Mouse (Mus musculus): ENCODE results near the gene Topors.

DNA sequence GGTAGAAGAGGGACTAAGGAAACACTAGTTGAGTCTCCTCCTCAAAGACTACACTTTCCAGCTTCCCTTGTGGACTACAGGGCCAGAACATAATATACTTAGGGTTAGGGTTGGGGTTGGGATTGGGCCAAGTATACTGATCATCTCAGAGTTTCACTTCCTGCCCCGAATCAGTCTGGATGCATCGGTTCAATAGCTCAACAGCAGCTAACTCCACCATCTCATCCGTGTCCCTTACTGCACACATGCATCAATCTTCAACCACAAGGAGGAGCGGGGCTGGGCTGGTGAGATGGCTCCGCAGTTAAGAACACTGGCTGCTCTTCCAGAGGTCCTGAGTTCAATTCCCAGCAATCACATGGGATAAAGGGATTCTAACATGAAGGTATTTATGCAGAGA is 18.7 kb downstream of the Topors start:
- no peak for TF ChIP-seq CTCF (IDR thresholded peaks at IDR 0.05; ENCODE audit: control insufficient read depth, insufficient read depth, low read length)
- no peak for TF ChIP-seq POLR2A (IDR thresholded peaks at IDR 0.05; ENCODE audit: borderline replicate concordance, control insufficient read depth, low read depth, low read length)
